Comparison of ENCODE assay signal across 9 mouse cellular contexts in genomic region chr2:84885084-84886055, GRCm38 (mm10). TPM values are rescaled to one million over a fixed set of nuclear protein-coding genes. Genes with fewer than 3 reads are reported as not detected.
A peak's percentile ranks its signal among the peaks of the same experiment; 100 is the strongest.
DNase-seq lines count a peak whose midpoint lies in the region; ATAC-seq and TF ChIP-seq lines count a peak whose summit lies in the region.
"Had no signal": no experiment of that assay in that cellular context is flagged by ENCODE, and none has a peak within 500 bp of the region (broad histone marks: within the 10 kb centered on the region; RNA-seq: fewer than 3 reads in every experiment).

No protein-coding gene starts in this region.

- no peak for ATAC-seq in heart, embryonic 13.5 days (ENCODE audit: extremely low read depth, insufficient number of reproducible peaks, low FRiP score, low TSS enrichment)
- no peak for ATAC-seq in stomach, embryonic 15.5 days (ENCODE audit: insufficient read depth, low FRiP score, low read depth)
- no peak for ATAC-seq in stomach, postnatal 0 days (ENCODE audit: low FRiP score, low TSS enrichment)
- ATAC-seq in limb, embryonic 13.5 days (ENCODE audit: low FRiP score, low read depth) = no peak

- H3K9ac ChIP-seq in heart, embryonic 13.5 days = no peak overlapping the region
- H3K9ac ChIP-seq in heart, adult 2 months (ENCODE audit: low read depth, low read length) = no peak overlapping the region
- no peak overlapping the region for H3K9ac ChIP-seq in stomach, embryonic 15.5 days
- no peak overlapping the region for H3K9ac ChIP-seq in stomach, postnatal 0 days (ENCODE audit: low read length)
- no peak overlapping the region for H3K9ac ChIP-seq in limb, embryonic 13.5 days

- no peaks in the 10 kb centered on the region for H3K36me3 ChIP-seq in heart, embryonic 13.5 days
- H3K36me3 ChIP-seq in heart, adult 2 months (ENCODE audit: control insufficient read depth, insufficient read depth, low read length) = no peaks in the 10 kb centered on the region
- H3K36me3 ChIP-seq in stomach, embryonic 15.5 days = no peaks in the 10 kb centered on the region
- no peaks in the 10 kb centered on the region for H3K36me3 ChIP-seq in stomach, postnatal 0 days (ENCODE audit: control insufficient read depth, insufficient read depth, low read length)
- no peaks in the 10 kb centered on the region for H3K36me3 ChIP-seq in limb, embryonic 13.5 days

- H3K4me3 ChIP-seq in heart, embryonic 13.5 days = peak overlapping the region; percentile 66
- no peak overlapping the region for H3K4me3 ChIP-seq in heart, adult 2 months
- peak overlapping the region; percentile 49; the same call in 1 of the 2 replicates for H3K4me3 ChIP-seq in stomach, embryonic 15.5 days (replicated peaks)
- H3K4me3 ChIP-seq in stomach, postnatal 0 days (ENCODE audit: low read depth, low read length) = no peak overlapping the region
- H3K4me3 ChIP-seq in limb, embryonic 13.5 days = peak overlapping the region; percentile 62

- H3K27me3 ChIP-seq in heart, embryonic 13.5 days (replicated peaks) = peaks cover 96% of the 10 kb centered on the region
- peaks cover 2% of the 10 kb centered on the region; the same call in 1 of the 2 replicates for H3K27me3 ChIP-seq in heart, adult 2 months (ENCODE audit: control insufficient read depth, insufficient read depth, low read length)
- peaks cover 76% of the 10 kb centered on the region for H3K27me3 ChIP-seq in stomach, embryonic 15.5 days (replicated peaks)
- peaks cover 23% of the 10 kb centered on the region; the same call in 1 of the 2 replicates for H3K27me3 ChIP-seq in stomach, postnatal 0 days (ENCODE audit: control insufficient read depth, insufficient read depth, low read length)
- H3K27me3 ChIP-seq in limb, embryonic 13.5 days = peaks cover 99% of the 10 kb centered on the region

- peaks cover 49% of the 10 kb centered on the region for H3K4me1 ChIP-seq in heart, embryonic 13.5 days
- peaks cover 4% of the 10 kb centered on the region for H3K4me1 ChIP-seq in heart, adult 2 months (ENCODE audit: control insufficient read depth, insufficient read depth, low read length)
- peaks cover 28% of the 10 kb centered on the region for H3K4me1 ChIP-seq in stomach, embryonic 15.5 days
- peaks cover 4% of the 10 kb centered on the region; the same call in 1 of the 2 replicates for H3K4me1 ChIP-seq in stomach, postnatal 0 days (replicated peaks; ENCODE audit: control insufficient read depth, insufficient read depth)
- H3K4me1 ChIP-seq in limb, embryonic 13.5 days = peaks cover 50% of the 10 kb centered on the region

- H3K79me2 ChIP-seq in heart, adult 2 months (replicated peaks; ENCODE audit: control insufficient read depth, insufficient read depth, low read length) = no peaks in the 10 kb centered on the region

- no peak overlapping the region for H3K27ac ChIP-seq in heart, embryonic 13.5 days (replicated peaks)
- H3K27ac ChIP-seq in heart, adult 2 months = no peak overlapping the region
- H3K27ac ChIP-seq in stomach, embryonic 15.5 days = no peak overlapping the region
- no peak overlapping the region for H3K27ac ChIP-seq in stomach, postnatal 0 days (replicated peaks)
- H3K27ac ChIP-seq in limb, embryonic 13.5 days = no peak overlapping the region

- H3K4me2 ChIP-seq in heart, embryonic 13.5 days = peak overlapping the region; percentile 9; the same call in 1 of the 2 replicates
- no peak overlapping the region for H3K4me2 ChIP-seq in stomach, embryonic 15.5 days
- no peak overlapping the region; the same call in 1 of the 2 replicates for H3K4me2 ChIP-seq in stomach, postnatal 0 days (replicated peaks; ENCODE audit: low read depth)
- peak overlapping the region; percentile 77 for H3K4me2 ChIP-seq in limb, embryonic 13.5 days (replicated peaks)

- intact Hi-C loops in heart, adult 2 months (cut with DNase I) = loop anchor here (2.0 to 5.0 kb wide), 2 partner anchors 17 to 72 kb away; no protein-coding TSS in a partner anchor

- 7% methylated on average over 21 of the region's 23 CpGs for WGBS in heart, embryonic 13.5 days
- 31% methylated on average over 22 of the region's 23 CpGs for WGBS in heart, adult 2 months
- WGBS in stomach, embryonic 15.5 days = 16% methylated on average over 21 of the region's 23 CpGs
- WGBS in stomach, postnatal 0 days = 23% methylated on average over 20 of the region's 23 CpGs
- 6% methylated on average over 23 of the region's 23 CpGs for WGBS in limb, embryonic 13.5 days

- no peaks in the 10 kb centered on the region for H3K9me3 ChIP-seq in heart, embryonic 13.5 days
- no peaks in the 10 kb centered on the region for H3K9me3 ChIP-seq in stomach, embryonic 15.5 days
- H3K9me3 ChIP-seq in stomach, postnatal 0 days (ENCODE audit: control insufficient read depth, low read length) = no peaks in the 10 kb centered on the region
- no peaks in the 10 kb centered on the region for H3K9me3 ChIP-seq in limb, embryonic 13.5 days

- DNase-seq in heart, adult 2 months = no peak
- no peak for DNase-seq in stomach, postnatal 0 days (ENCODE audit: low spot score)
- DNase-seq in gastrocnemius, adult 18-20 months (ENCODE audit: low spot score) = no peak
- no peak for DNase-seq in thymus, adult 18-20 months
- no peak for DNase-seq in adrenal gland, postnatal 14 days
- DNase-seq: adrenal gland, postnatal 25 days had no signal

- no peak for TF ChIP-seq POLR2A in heart, adult 2 months (IDR thresholded peaks at IDR 0.05; ENCODE audit: insufficient read depth, low read depth, low read length)

- no peak for TF ChIP-seq CTCF in heart, adult 2 months (IDR thresholded peaks at IDR 0.05)
- no peak for TF ChIP-seq CTCF in stomach, postnatal 0 days (IDR thresholded peaks at IDR 0.05; ENCODE audit: low read depth)

- no peak for TF ChIP-seq EP300 in heart, adult 2 months (IDR thresholded peaks at IDR 0.05; ENCODE audit: insufficient read depth, low read depth, low read length)
- TF ChIP-seq EP300 in stomach, postnatal 0 days (optimal IDR thresholded peaks at IDR 0.05) = no peak

RNA-seq across cellular contexts. Expression of gene Rtn4rl2, which starts 1.1 kb away (rescaled TPM):
- 0.72 and 0.99 TPM in 2 replicates for polyA plus RNA-seq in heart, embryonic 13.5 days (2015; fragmentation: Nextera tagmentation; extraction: Ambion mirVana)
- total RNA-seq in heart, adult 2 months (2021) = 1 to 10 TPM; 3.6 to 3.8 TPM
- polyA plus RNA-seq in heart, adult 2 months (2012; rRNA removed) = 2.6 and 6.1 TPM in 2 replicates
- 0.85 and 0.91 TPM in 2 replicates for polyA plus RNA-seq in stomach, embryonic 15.5 days (2015; fragmentation: Nextera tagmentation; extraction: Ambion mirVana)
- polyA plus RNA-seq in stomach, postnatal 0 days (2015; fragmentation: Nextera tagmentation; extraction: Ambion mirVana) = 0.41 and 0.53 TPM in 2 replicates
- polyA plus RNA-seq in limb, embryonic 13.5 days (2015; fragmentation: Nextera tagmentation; extraction: Ambion mirVana) = 0.65 and 1.1 TPM in 2 replicates
- total RNA-seq in gastrocnemius, adult 18-20 months (2021) = under 1 TPM; 0.52 to 0.62 TPM
- total RNA-seq in adrenal gland, postnatal 14 days (2021) = 1.6 and 2.6 TPM in 2 replicates

RNA-seq across cellular contexts. Expression of gene Slc43a1, which starts 46.7 kb away (rescaled TPM):
- 16.1 and 17.1 TPM in 2 replicates for polyA plus RNA-seq in heart, embryonic 13.5 days (2015; fragmentation: Nextera tagmentation; extraction: Ambion mirVana)
- total RNA-seq in heart, adult 2 months (2021) = 1 to 10 TPM; 2.1 to 2.3 TPM
- polyA plus RNA-seq in heart, adult 2 months (2012; rRNA removed) = 3.7 and 6.7 TPM in 2 replicates
- 19.5 and 26.3 TPM in 2 replicates for polyA plus RNA-seq in stomach, embryonic 15.5 days (2015; fragmentation: Nextera tagmentation; extraction: Ambion mirVana)
- 5.1 and 5.4 TPM in 2 replicates for polyA plus RNA-seq in stomach, postnatal 0 days (2015; fragmentation: Nextera tagmentation; extraction: Ambion mirVana)
- polyA plus RNA-seq in limb, embryonic 13.5 days (2015; fragmentation: Nextera tagmentation; extraction: Ambion mirVana) = 16.8 and 18.9 TPM in 2 replicates
- total RNA-seq in gastrocnemius, adult 18-20 months (2021) = 10 to 100 TPM; 11.0 to 12.7 TPM
- 5.2 and 9.3 TPM in 2 replicates for total RNA-seq in adrenal gland, postnatal 14 days (2021)

RNA-seq across cellular contexts. Expression of gene Slc43a3, which starts 51.0 kb away (rescaled TPM):
- 36.2 and 37.0 TPM in 2 replicates for polyA plus RNA-seq in heart, embryonic 13.5 days (2015; fragmentation: Nextera tagmentation; extraction: Ambion mirVana)
- 10 to 100 TPM; 62.6 to 79.1 TPM for total RNA-seq in heart, adult 2 months (2021)
- 101 and 141 TPM in 2 replicates for polyA plus RNA-seq in heart, adult 2 months (2012; rRNA removed)
- polyA plus RNA-seq in stomach, embryonic 15.5 days (2015; fragmentation: Nextera tagmentation; extraction: Ambion mirVana) = 44.8 and 47.4 TPM in 2 replicates
- 14.3 and 16.5 TPM in 2 replicates for polyA plus RNA-seq in stomach, postnatal 0 days (2015; fragmentation: Nextera tagmentation; extraction: Ambion mirVana)
- 32.8 and 37.4 TPM in 2 replicates for polyA plus RNA-seq in limb, embryonic 13.5 days (2015; fragmentation: Nextera tagmentation; extraction: Ambion mirVana)
- 10 to 100 TPM; 17.2 to 18.4 TPM for total RNA-seq in gastrocnemius, adult 18-20 months (2021)
- 62.5 and 91.7 TPM in 2 replicates for total RNA-seq in adrenal gland, postnatal 14 days (2021)

RNA-seq across cellular contexts. Expression of gene Timm10, which starts 58.6 kb away (rescaled TPM):
- polyA plus RNA-seq in heart, embryonic 13.5 days (2015; fragmentation: Nextera tagmentation; extraction: Ambion mirVana) = 72.3 and 89.1 TPM in 2 replicates
- 100 to 1,000 TPM; 106 to 129 TPM for total RNA-seq in heart, adult 2 months (2021)
- 123 and 136 TPM in 2 replicates for polyA plus RNA-seq in heart, adult 2 months (2012; rRNA removed)
- 47.2 and 50.4 TPM in 2 replicates for polyA plus RNA-seq in stomach, embryonic 15.5 days (2015; fragmentation: Nextera tagmentation; extraction: Ambion mirVana)
- polyA plus RNA-seq in stomach, postnatal 0 days (2015; fragmentation: Nextera tagmentation; extraction: Ambion mirVana) = 37.7 and 42.3 TPM in 2 replicates
- polyA plus RNA-seq in limb, embryonic 13.5 days (2015; fragmentation: Nextera tagmentation; extraction: Ambion mirVana) = 47.8 and 51.3 TPM in 2 replicates
- total RNA-seq in gastrocnemius, adult 18-20 months (2021) = 10 to 100 TPM; 38.2 to 57.8 TPM
- 54.2 and 73.7 TPM in 2 replicates for total RNA-seq in adrenal gland, postnatal 14 days (2021)

Comparison
In these comparisons a context has a peak if more than half of its experiments do, and no peak if none do; other contexts are left out.
1. H3K4me3 ChIP-seq: peak in heart, embryonic 13.5 days (single experiment), stomach, embryonic 15.5 days (single experiment) and limb, embryonic 13.5 days (single experiment); none in heart, adult 2 months (single experiment) and stomach, postnatal 0 days (single experiment).
2. H3K4me2 ChIP-seq: peak in heart, embryonic 13.5 days (single experiment) and limb, embryonic 13.5 days (single experiment); none in stomach, embryonic 15.5 days (single experiment) and stomach, postnatal 0 days (single experiment).